Mouse (Mus musculus): ENCODE measurements around the gene Ccdc142.

GRCm38 (mm10) chr6:83142211-83142731 lies 40.9 kb downstream of the Ccdc142 start:
- TF ChIP-seq HCFC1 (IDR thresholded peaks at IDR 0.05; ENCODE audit: borderline replicate concordance, insufficient read depth, low read length) (no peak), MAFK (IDR thresholded peaks at IDR 0.05; ENCODE audit: insufficient read depth, low read depth, low read length) (no peak)
